Mouse (Mus musculus): ENCODE results near the gene Rph3al. TPM values are rescaled to one million over a fixed set of nuclear protein-coding genes. Genes with fewer than 3 reads are reported as not detected.

Rph3al gene
- polyA plus RNA-seq, 1 experiment from 2014 or later: 1.1 TPM

DNA sequence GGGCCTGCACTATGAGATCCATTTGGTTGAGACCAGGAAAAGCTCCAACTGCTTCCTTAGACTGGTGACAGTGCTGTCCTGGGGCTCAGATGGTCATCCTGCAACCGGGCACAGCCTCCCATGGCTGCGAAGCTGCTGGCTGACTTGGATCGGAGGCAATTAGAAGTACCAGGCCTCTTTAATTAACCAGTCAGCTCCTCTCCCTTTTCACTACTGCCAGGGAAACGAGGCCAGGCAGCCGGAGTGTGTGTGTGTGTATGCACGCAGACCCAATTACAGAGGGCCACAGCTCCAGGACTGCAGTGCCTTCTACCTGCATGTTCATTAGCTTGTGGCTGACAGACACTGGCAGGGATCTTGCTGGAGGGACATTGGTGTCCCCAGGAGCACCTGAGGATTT is 36.9 kb downstream of the Rph3al start:
- 27% methylated on average over 6 of the region's 6 CpGs for WGBS
- H3K4me2 ChIP-seq: no peak overlapping the region
- H3K27me3 ChIP-seq: no peaks in the 10 kb centered on the region
- H3K9ac ChIP-seq: no peak overlapping the region
- H3K4me3 ChIP-seq: no peak overlapping the region
- peaks cover 36% of the 10 kb centered on the region for H3K4me1 ChIP-seq
- no peaks in the 10 kb centered on the region for H3K9me3 ChIP-seq (replicated peaks)
- peak overlapping the region; percentile 48 for H3K27ac ChIP-seq
- ATAC-seq: no peak
- H3K36me3 ChIP-seq (ENCODE audit: poor library complexity, severe bottlenecking): no peaks in the 10 kb centered on the region

- ATAC-seq: no peak
- no peak overlapping the region for H3K9ac ChIP-seq
These were observed 38.6 kb downstream of the Rph3al start for GRCm38 (mm10) chr11:75899676-75900075.

GRCm38 (mm10) chr11:75898532-75898931 is 39.7 kb downstream of the Rph3al start:
- Histone ChIP-seq H3K36me3 (ENCODE audit: poor library complexity, severe bottlenecking) (no peaks in the 10 kb centered on the region), H3K9me3 (replicated peaks) (no peaks in the 10 kb centered on the region), H3K9ac (no peak overlapping the region), H3K27me3 (no peaks in the 10 kb centered on the region), H3K27ac (no peak overlapping the region), H3K4me1 (peaks cover 45% of the 10 kb centered on the region), H3K4me3 (no peak overlapping the region), H3K4me2 (no peak overlapping the region)
- no peak for ATAC-seq
- WGBS: 90% methylated on average over 9 of the region's 9 CpGs

More at GRCm38 (mm10) chr11:75899676-75900075, 38.6 kb downstream of the Rph3al start:
- Histone ChIP-seq H3K9me3 (replicated peaks) (no peaks in the 10 kb centered on the region), H3K4me3 (no peak overlapping the region), H3K4me1 (peaks cover 40% of the 10 kb centered on the region), H3K4me2 (no peak overlapping the region), H3K27me3 (no peaks in the 10 kb centered on the region), H3K27ac (no peak overlapping the region; the same call in 1 of the 2 replicates), H3K36me3 (ENCODE audit: poor library complexity, severe bottlenecking) (no peaks in the 10 kb centered on the region)
- WGBS: 38% methylated on average over 9 of the region's 9 CpGs

- no peak for ATAC-seq
These were observed 43.3 kb downstream of the Rph3al start for GRCm38 (mm10) chr11:75894791-75895420.

GRCm38 (mm10) chr11:75893956-75894355 is 44.3 kb downstream of the Rph3al start:
- no peaks in the 10 kb centered on the region for H3K36me3 ChIP-seq (ENCODE audit: poor library complexity, severe bottlenecking)
- no peak overlapping the region for H3K4me2 ChIP-seq
- no peak overlapping the region; the same call in 1 of the 2 replicates for H3K27ac ChIP-seq
- peaks cover 19% of the 10 kb centered on the region for H3K4me1 ChIP-seq
- H3K9me3 ChIP-seq (replicated peaks): no peaks in the 10 kb centered on the region
- no peak overlapping the region for H3K4me3 ChIP-seq
- ATAC-seq: no peak
- 30% methylated on average over 2 of the region's 2 CpGs for WGBS
- H3K27me3 ChIP-seq: no peaks in the 10 kb centered on the region
- H3K9ac ChIP-seq: no peak overlapping the region

More at GRCm38 (mm10) chr11:75894791-75895420, 43.3 kb downstream of the Rph3al start:
- Histone ChIP-seq H3K27me3 (no peaks in the 10 kb centered on the region), H3K27ac (no peak overlapping the region), H3K4me1 (peaks cover 28% of the 10 kb centered on the region), H3K9me3 (replicated peaks) (no peaks in the 10 kb centered on the region), H3K4me3 (no peak overlapping the region), H3K9ac (no peak overlapping the region), H3K36me3 (ENCODE audit: poor library complexity, severe bottlenecking) (no peaks in the 10 kb centered on the region), H3K4me2 (no peak overlapping the region)
- 74% methylated on average over 12 of the region's 12 CpGs for WGBS

DNA sequence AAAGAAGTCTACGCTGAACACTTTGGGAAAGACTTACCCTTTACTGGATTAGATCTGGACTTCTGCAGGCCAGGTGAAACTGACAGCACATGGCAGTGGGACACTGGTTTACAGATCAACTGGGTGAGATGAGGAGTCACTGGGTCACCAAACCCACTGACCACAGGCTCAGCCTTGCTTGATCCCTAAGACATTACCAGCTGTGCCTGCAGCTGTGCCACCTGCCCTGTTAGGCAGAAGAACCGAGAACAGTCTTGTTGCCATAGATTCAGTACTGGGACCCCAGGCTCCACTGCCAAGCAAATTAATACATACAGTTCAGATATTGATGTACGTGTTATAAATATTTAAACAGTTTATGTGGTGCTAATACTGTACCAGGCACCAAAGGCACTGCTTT is 50.9 kb downstream of the Rph3al start:
- Histone ChIP-seq H3K9me3 (replicated peaks) (no peaks in the 10 kb centered on the region), H3K36me3 (ENCODE audit: poor library complexity, severe bottlenecking) (no peaks in the 10 kb centered on the region), H3K4me2 (no peak overlapping the region), H3K27me3 (no peaks in the 10 kb centered on the region), H3K9ac (no peak overlapping the region), H3K27ac (no peak overlapping the region), H3K4me1 (no peaks in the 10 kb centered on the region), H3K4me3 (no peak overlapping the region)
- WGBS: 88% methylated on average over 3 of the region's 3 CpGs
- no peak for ATAC-seq

DNA sequence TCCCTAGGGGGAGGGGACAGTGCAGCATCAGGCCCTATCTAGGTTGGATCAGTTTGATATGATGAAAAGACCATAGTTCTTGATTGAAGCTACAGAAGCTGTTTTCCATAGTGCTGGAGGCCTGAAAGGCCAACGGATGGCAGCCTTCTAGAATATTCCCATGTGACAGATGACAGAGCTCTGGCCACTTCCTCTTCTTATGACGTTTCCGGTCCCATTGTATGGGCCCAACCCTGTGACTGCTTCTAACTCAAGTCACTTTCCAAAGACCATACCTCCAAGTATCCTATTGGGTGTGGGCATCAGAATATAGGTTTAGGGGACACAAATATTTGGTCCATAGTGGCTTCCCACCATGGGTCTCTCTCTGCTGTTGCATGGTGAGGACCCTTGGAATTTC is 57.0 kb downstream of the Rph3al start:
- peaks cover 9% of the 10 kb centered on the region for H3K4me1 ChIP-seq
- no peak overlapping the region for H3K9ac ChIP-seq
- H3K27me3 ChIP-seq: no peaks in the 10 kb centered on the region
- H3K36me3 ChIP-seq (ENCODE audit: poor library complexity, severe bottlenecking): no peaks in the 10 kb centered on the region
- H3K27ac ChIP-seq: no peak overlapping the region
- no peak for ATAC-seq
- H3K4me2 ChIP-seq: no peak overlapping the region
- WGBS: 94% methylated on average over 3 of the region's 3 CpGs
- H3K9me3 ChIP-seq (replicated peaks): no peaks in the 10 kb centered on the region
- no peak overlapping the region for H3K4me3 ChIP-seq

DNA sequence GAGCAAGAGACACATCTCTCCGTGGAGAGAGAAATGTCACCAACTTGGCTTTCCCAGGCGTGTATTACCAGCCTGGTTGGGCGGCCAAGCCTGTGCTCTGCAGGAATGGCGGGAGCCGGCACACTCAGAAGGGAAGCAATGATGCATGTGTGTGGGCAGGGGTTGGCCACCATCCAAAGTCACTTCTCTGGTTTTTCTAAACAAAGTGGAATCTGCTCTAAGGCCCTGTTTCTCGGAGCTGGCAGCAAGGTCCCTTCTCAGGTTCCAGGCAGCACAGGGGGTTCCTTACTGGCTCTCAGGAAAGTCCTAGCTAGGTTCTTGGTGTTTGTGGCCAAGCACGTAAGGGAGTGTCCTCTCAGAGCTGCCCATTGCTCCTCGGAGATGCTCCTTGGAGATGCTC is 58.2 kb downstream of the Rph3al start:
- WGBS: 60% methylated on average over 8 of the region's 8 CpGs

DNA sequence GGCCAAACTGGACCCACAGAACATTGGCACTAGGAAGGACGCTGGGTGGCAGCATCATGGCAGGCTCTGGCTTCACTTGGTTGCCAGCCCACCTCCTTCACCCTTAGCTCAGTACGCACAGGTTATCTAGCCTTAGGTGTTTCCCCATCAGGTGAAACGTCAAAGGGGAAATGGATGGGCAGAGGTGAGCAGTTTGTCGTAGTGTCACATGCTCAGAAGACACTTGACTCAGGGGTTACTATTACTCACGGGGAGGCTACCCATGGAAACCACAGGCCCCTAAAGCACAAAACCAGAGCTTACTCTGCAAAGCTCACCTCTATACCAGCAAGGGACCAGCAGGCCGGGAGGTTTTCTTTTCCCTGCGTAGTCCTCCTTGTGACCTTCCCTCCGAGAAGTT is 59.8 kb downstream of the Rph3al start:
- no peak for ATAC-seq
- 85% methylated on average over 8 of the region's 8 CpGs for WGBS
- no peaks in the 10 kb centered on the region for H3K36me3 ChIP-seq (ENCODE audit: poor library complexity, severe bottlenecking)
- no peak overlapping the region for H3K9ac ChIP-seq
- H3K27me3 ChIP-seq: no peaks in the 10 kb centered on the region
- H3K4me1 ChIP-seq: peaks cover 14% of the 10 kb centered on the region
- no peak overlapping the region for H3K27ac ChIP-seq
- no peak overlapping the region for H3K4me2 ChIP-seq
- no peaks in the 10 kb centered on the region for H3K9me3 ChIP-seq (replicated peaks)
- H3K4me3 ChIP-seq: no peak overlapping the region

More for the DNA sequence above, 58.2 kb downstream of the Rph3al start:
- no peak overlapping the region for H3K27ac ChIP-seq
- no peak overlapping the region for H3K9ac ChIP-seq
- H3K36me3 ChIP-seq (ENCODE audit: poor library complexity, severe bottlenecking): no peaks in the 10 kb centered on the region
- peaks cover 14% of the 10 kb centered on the region for H3K4me1 ChIP-seq
- H3K4me2 ChIP-seq: no peak overlapping the region
- ATAC-seq: no peak
- no peak overlapping the region for H3K4me3 ChIP-seq
- no peaks in the 10 kb centered on the region for H3K9me3 ChIP-seq (replicated peaks)
- H3K27me3 ChIP-seq: no peaks in the 10 kb centered on the region

DNA sequence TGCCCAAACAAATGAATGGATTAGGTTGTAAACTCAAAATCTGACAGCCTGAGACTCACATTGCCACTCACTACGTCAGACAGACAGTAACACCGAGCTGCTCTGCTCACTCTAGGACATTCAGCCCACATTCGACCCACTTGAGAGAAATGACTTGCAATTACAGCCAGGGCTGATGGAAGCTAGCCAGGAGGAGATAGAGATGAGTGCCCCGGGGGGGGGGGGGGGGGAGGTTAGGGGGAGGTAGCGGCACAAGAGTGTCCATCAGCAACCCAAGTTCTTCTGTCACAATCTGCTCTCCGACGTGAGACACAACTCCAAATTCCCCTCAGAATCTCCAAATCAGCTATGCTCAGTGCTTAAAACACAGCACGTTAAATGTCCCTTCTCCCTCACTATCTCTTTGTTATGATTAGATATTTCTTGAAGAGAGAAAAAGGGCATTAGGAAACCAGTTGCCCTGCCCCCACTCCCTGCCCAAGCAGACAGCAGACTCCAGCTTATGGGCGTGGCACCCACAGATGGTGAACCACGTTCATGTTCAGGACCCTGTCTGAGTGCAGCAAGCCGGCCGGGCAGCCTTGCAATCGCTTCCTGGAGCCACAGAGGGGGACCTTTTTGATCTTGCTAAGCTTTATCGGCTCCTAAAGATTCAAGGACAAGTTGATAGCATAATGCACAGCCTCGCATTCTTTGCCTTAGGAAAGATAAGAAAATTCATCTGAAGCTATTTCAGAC is 62.0 kb downstream of the Rph3al start:
- H3K4me1 ChIP-seq: peaks cover 20% of the 10 kb centered on the region
- H3K36me3 ChIP-seq (ENCODE audit: poor library complexity, severe bottlenecking): no peaks in the 10 kb centered on the region
- no peak overlapping the region for H3K27ac ChIP-seq
- H3K4me3 ChIP-seq: no peak overlapping the region
- no peaks in the 10 kb centered on the region for H3K9me3 ChIP-seq (replicated peaks)
- H3K4me2 ChIP-seq: no peak overlapping the region
- no peak for ATAC-seq
- 45% methylated on average over 15 of the region's 15 CpGs for WGBS
- H3K9ac ChIP-seq: 0 out of 2 replicates have a peak overlapping the region, but pooled peaks have one; percentile 21
- H3K27me3 ChIP-seq: no peaks in the 10 kb centered on the region

DNA sequence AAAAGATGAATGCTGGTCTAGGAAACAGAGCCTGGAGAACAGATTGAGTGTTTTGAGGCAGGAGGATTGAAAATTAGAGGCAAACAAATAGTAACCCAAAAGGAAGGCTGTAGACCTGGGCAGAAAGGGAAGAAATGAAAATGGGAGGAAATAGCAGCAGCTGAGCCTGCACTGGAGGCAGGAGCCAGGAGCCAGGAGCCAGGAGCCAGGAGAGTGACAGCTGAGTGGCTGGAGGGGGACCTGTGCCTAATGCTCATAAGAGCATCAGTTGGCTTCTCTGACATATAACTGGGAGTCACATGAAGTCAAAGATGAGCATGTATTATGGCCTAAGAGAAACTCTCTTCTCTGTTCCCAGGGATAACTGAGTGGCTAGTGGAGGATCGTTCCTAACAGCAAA is 66.5 kb downstream of the Rph3al start:
- H3K27ac ChIP-seq: no peak overlapping the region
- no peaks in the 10 kb centered on the region for H3K36me3 ChIP-seq (ENCODE audit: poor library complexity, severe bottlenecking)
- ATAC-seq: no peak
- H3K4me1 ChIP-seq: peaks cover 42% of the 10 kb centered on the region
- H3K27me3 ChIP-seq: no peaks in the 10 kb centered on the region
- no peaks in the 10 kb centered on the region for H3K9me3 ChIP-seq (replicated peaks)
- H3K9ac ChIP-seq: no peak overlapping the region
- no peak overlapping the region for H3K4me2 ChIP-seq
- 97% methylated on average over 1 of the region's 1 CpGs for WGBS
- H3K4me3 ChIP-seq: no peak overlapping the region

DNA sequence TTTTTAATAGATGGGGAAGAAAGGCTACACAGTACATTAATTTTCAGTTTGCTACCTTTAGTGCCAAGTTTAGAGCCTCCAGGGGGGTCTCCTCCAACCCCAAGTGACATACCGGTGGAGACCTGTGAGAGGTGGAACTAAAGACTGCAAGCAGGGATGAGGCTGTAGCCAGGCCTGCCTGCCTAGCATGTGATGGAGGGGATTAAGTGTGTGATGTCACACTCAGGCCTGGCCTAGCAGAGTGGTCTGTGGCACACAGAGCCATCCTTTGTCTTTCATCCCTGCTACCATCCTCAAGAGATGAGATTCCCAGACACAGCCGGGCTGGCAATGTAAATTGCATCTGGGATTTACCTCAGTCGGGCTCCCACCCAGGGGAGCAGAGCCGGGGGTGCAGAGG is 67.3 kb downstream of the Rph3al start:
- Histone ChIP-seq H3K36me3 (ENCODE audit: poor library complexity, severe bottlenecking) (no peaks in the 10 kb centered on the region), H3K27me3 (no peaks in the 10 kb centered on the region), H3K4me1 (peaks cover 44% of the 10 kb centered on the region), H3K9ac (no peak overlapping the region), H3K4me3 (no peak overlapping the region), H3K9me3 (replicated peaks) (no peaks in the 10 kb centered on the region), H3K4me2 (no peak overlapping the region), H3K27ac (peak overlapping the region; percentile 32; the same call in 1 of the 2 replicates)
- 26% methylated on average over 4 of the region's 4 CpGs for WGBS
- ATAC-seq: no peak
